Comparison of ENCODE assay signal across 8 mouse cellular contexts in genomic region chr17:22081031-22081631, GRCm38 (mm10).
DNase-seq lines count a peak whose midpoint lies in the region; ATAC-seq and TF ChIP-seq lines count a peak whose summit lies in the region.

No protein-coding gene starts in this region.

- peak overlapping the region; percentile 75 for H3K4me2 ChIP-seq in hindbrain, embryonic 12.5 days (replicated peaks)
- peak overlapping the region; percentile 79 for H3K4me2 ChIP-seq in lung, embryonic 14.5 days

- peak overlapping the region; percentile 67 for H3K4me3 ChIP-seq in hindbrain, embryonic 12.5 days
- peak overlapping the region; percentile 62 for H3K4me3 ChIP-seq in lung, embryonic 14.5 days (ENCODE audit: low read depth, low read length)
- peak overlapping the region; percentile 99 for H3K4me3 ChIP-seq in olfactory bulb, adult 2 months (ENCODE audit: insufficient read depth, low read depth, low read length)
- peak overlapping the region; percentile 17 for H3K4me3 ChIP-seq in thymus, adult 2 months (ENCODE audit: control insufficient read depth, insufficient read depth, low read length)

- no peak for TF ChIP-seq CTCF in lung, embryonic 14.5 days (IDR thresholded peaks at IDR 0.05; ENCODE audit: low read depth)
- TF ChIP-seq CTCF in olfactory bulb, adult 2 months (IDR thresholded peaks at IDR 0.05; ENCODE audit: insufficient read depth, low read depth, low read length) = no peak
- TF ChIP-seq CTCF in thymus, adult 2 months (IDR thresholded peaks at IDR 0.05; ENCODE audit: borderline replicate concordance, control insufficient read depth, extremely low read depth, insufficient read depth, low read length, poor library complexity) = no peak

- peak; percentile 58 for DNase-seq in Muller cell, postnatal 12 days (ENCODE audit: inconsistent ontology term)
- DNase-seq in cerebellum, postnatal 14 days = peak; percentile 79 to 80
- DNase-seq in frontal cortex, postnatal 25 days (ENCODE audit: low spot score in 2 of 2) = peak; percentile 54 to 57
- peak; percentile 70 to 75 for DNase-seq in layer of hippocampus, postnatal 10 days (ENCODE audit: low spot score in 2 of 2)
- peak; percentile 67 for DNase-seq in lung, embryonic 14.5 days
- peak; percentile 19 for DNase-seq in thymus, adult 2 months

- 3% methylated on average over 57 of the region's 57 CpGs for WGBS in hindbrain, embryonic 12.5 days
- WGBS in lung, embryonic 14.5 days = 2% methylated on average over 57 of the region's 57 CpGs
- WGBS in olfactory bulb, adult 2 months = 2% methylated on average over 57 of the region's 57 CpGs
- 5% methylated on average over 57 of the region's 57 CpGs for WGBS in thymus, adult 2 months

- no peaks in the 10 kb centered on the region for H3K4me1 ChIP-seq in hindbrain, embryonic 12.5 days
- H3K4me1 ChIP-seq in lung, embryonic 14.5 days (ENCODE audit: insufficient read depth) = no peaks in the 10 kb centered on the region
- H3K4me1 ChIP-seq in olfactory bulb, adult 2 months (ENCODE audit: control insufficient read depth, insufficient read depth, low read length) = peaks cover 2% of the 10 kb centered on the region; the same call in 1 of the 2 replicates
- no peaks in the 10 kb centered on the region for H3K4me1 ChIP-seq in thymus, adult 2 months (replicated peaks; ENCODE audit: control insufficient read depth, insufficient read depth, low read length)

- TF ChIP-seq POLR2A in olfactory bulb, adult 2 months (IDR thresholded peaks at IDR 0.05; ENCODE audit: insufficient read depth, low read depth, low read length) = no peak
- no peak for TF ChIP-seq POLR2A in thymus, adult 2 months (IDR thresholded peaks at IDR 0.05; ENCODE audit: control insufficient read depth, extremely low read depth, insufficient read depth, low read length, poor library complexity)

- H3K9ac ChIP-seq in hindbrain, embryonic 12.5 days = peak overlapping the region; percentile 72
- H3K9ac ChIP-seq in lung, embryonic 14.5 days = peak overlapping the region; percentile 70

- H3K36me3 ChIP-seq in hindbrain, embryonic 12.5 days = no peaks in the 10 kb centered on the region
- H3K36me3 ChIP-seq in lung, embryonic 14.5 days (ENCODE audit: insufficient read depth) = no peaks in the 10 kb centered on the region
- no peaks in the 10 kb centered on the region for H3K36me3 ChIP-seq in thymus, adult 2 months (ENCODE audit: control insufficient read depth, insufficient read depth, low read length)

- no peaks in the 10 kb centered on the region for H3K9me3 ChIP-seq in hindbrain, embryonic 12.5 days (replicated peaks)
- no peaks in the 10 kb centered on the region for H3K9me3 ChIP-seq in lung, embryonic 14.5 days (ENCODE audit: low read depth, low read length)

- ATAC-seq in hindbrain, embryonic 12.5 days (ENCODE audit: low FRiP score) = peak; percentile 97
- peak; percentile 93 for ATAC-seq in lung, embryonic 14.5 days (ENCODE audit: insufficient read depth)

- H3K27ac ChIP-seq in hindbrain, embryonic 12.5 days = peak overlapping the region; percentile 67
- no peak overlapping the region for H3K27ac ChIP-seq in lung, embryonic 14.5 days (ENCODE audit: low read depth)
- peak overlapping the region; percentile 97 for H3K27ac ChIP-seq in olfactory bulb, adult 2 months (ENCODE audit: insufficient read depth, low read depth, low read length)
- no peak overlapping the region for H3K27ac ChIP-seq in thymus, adult 2 months (ENCODE audit: control insufficient read depth, insufficient read depth, low read length)

- no peaks in the 10 kb centered on the region for H3K27me3 ChIP-seq in hindbrain, embryonic 12.5 days
- no peaks in the 10 kb centered on the region for H3K27me3 ChIP-seq in lung, embryonic 14.5 days (ENCODE audit: insufficient read depth, low read length)
- H3K27me3 ChIP-seq in thymus, adult 2 months (ENCODE audit: control insufficient read depth, insufficient read depth, low read length) = no peaks in the 10 kb centered on the region; the same call in 1 of the 2 replicates

Comparison
In these comparisons a context has a peak if more than half of its experiments do, and no peak if none do; other contexts are left out.
1. DNase-seq: peak in every context shown above with its lines; median percentile 80 in cerebellum, postnatal 14 days; 72 in layer of hippocampus, postnatal 10 days; 67 in lung, embryonic 14.5 days; 58 in Muller cell, postnatal 12 days; 56 in frontal cortex, postnatal 25 days; 19 in thymus, adult 2 months.
2. H3K27ac ChIP-seq: peak in hindbrain, embryonic 12.5 days (single experiment) and olfactory bulb, adult 2 months (single experiment); none in lung, embryonic 14.5 days (single experiment) and thymus, adult 2 months (single experiment).
3. H3K4me3 ChIP-seq: peak in every context shown above with its lines; median percentile 99 in olfactory bulb, adult 2 months; 67 in hindbrain, embryonic 12.5 days; 62 in lung, embryonic 14.5 days; 17 in thymus, adult 2 months.